Mouse (Mus musculus): Measurements from ENCODE around the gene Mmp8.
A peak's percentile ranks its signal among the peaks of the same experiment; 100 is the strongest.

The Mmp8 gene

DNA sequence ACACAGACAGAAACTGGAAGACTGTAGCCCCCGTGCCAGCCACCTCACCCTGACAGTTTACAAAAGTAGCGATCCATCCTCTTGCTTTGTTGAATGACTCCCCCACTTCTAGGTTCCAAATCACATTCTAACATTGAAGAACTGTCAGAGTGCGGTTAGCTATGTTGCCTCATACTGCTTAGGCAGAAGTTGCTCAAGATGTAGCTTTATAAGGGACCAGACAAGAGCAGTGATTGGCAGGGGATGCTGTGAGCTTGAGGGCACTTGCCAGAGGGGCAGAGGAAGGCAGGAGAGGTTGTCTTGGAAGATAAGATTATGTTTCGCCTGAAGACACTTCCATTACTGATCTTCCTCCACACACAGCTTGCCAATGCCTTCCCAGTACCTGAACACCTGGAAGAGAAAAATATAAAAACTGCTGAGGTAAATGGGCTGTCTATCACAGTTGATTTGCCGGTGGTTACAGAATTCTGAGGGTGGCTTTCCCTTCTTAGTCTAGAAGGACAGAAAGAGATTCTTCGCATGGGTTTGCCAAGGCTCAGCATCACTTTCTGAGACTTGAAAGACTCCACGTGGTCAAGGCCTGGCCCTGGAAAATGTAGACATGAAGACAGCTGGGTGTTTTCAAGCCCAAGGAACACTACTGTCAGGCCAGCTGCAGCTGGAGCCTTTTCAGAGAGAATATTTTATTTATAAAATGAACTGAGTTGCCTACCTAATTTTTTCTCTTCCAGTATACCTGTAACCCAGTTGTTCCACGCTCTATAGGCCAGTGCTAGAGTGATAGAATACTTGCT, at the start of gene Mmp8:
Gene Mmp8, plus strand, starts transcription at position 236 of the 797 bp plus-strand sequence.
- no peak for DNase-seq

DNA sequence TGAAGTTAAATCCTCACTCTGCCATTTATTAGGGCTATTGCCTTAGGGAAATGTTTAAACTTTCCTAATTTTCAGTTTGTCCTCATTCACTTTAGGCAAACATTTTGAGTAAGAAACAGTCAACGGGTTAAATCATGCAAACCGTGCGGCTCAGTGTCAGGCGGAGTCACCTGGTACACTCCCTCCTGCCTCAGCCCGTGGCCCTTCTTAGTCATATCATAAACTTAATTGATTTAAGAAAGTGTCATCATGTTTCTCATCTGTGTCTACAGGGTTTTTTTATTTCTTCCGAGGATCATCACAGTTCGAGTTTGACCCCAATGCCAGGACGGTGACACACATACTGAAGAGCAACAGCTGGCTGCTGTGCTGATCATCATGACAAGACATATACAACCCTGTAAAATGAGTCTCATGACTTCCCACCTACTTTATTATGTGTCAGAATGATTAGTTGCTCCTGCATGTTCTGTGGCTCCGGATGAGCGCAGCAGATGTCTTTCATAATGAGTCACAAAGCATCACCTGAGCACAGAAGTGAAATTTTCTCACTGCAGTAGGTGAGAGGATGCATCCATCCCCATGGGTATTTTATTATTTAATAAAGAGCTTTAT, 48.5 kb upstream of the Mmp8 start:
- DNase-seq, result no peak

DNA sequence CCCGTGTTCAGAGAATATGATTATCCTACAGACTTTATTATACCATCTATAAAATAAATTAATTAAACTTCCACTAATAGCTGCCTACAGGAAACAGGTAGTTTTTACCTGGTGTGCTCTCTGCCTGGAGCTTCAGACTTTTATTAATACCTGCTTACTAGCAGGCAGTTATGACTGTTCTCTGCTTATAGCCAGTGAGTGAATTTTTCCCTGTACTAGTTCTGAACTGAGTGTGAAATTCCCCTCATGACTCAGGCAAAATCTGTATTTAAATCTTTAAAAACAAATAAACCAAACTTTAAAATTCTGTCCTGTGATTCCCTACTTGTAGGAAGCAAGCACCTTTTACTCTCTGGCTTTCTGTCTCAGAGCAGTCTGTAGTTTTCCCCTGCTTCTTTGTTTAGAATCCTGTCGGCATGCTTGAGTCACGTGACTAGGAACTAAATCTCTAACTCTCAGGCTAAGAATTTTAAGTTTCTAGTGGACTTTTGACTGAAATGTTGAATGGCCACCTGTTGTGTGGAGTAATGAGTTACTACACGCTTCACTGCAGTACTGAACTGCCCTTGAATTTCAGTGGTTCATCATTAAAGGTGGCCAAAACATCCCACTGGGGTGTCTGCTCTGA, 40.2 kb upstream of the Mmp8 start:
- no peak for DNase-seq

DNA sequence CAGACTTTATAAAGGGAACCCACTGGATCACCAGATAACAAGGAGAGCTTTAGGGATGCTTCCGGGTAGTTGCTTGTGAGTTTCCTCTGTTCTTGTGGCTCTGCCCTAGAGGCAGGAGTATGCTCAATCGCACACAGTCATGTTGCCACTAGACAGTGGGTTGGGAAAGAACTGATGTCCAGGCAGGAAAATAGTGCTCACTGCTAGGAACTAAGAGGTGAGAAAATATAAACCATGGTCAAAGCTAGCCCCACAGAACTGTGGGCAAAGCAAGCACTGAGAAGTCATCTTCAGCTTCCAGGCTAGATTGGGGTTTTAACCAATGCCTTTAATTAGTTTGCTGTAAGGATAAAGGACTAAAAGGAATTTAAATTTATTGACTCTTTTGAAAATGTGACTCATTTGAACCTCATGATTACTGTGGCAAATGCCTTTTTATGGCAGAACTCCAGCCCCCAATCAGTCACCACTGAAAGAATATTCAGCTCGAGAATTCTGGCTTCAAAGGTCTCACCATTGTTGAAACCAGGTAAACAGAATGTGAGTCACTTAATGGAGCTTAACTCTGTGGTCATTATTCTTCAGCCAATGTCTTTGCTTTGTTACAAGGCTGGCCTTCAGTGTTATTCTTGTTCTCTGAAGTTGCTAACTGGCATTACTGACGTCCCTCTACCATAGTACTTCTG, 31.9 kb upstream of the Mmp8 start:
- DNase-seq, result no peak

DNA sequence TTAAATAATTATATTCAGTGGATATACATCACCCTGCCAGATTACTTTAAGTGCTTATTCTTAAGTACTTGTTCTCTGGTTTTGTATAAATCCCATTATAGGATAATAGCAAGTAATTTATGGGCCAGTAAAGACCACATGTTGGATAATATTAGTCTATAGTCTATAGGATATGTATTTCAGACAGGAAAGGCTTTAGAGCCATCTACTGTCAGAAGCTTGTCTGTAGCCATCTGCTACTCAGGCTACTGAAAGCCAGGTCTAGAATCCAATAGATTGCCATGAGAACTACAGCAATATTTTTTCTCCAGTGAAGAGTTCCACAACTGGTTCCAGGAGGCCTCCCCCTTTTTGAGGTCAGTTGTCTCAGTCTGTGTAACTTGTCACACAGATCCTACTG, 15.5 kb upstream of the Mmp8 start:
- no peak for DNase-seq

DNA sequence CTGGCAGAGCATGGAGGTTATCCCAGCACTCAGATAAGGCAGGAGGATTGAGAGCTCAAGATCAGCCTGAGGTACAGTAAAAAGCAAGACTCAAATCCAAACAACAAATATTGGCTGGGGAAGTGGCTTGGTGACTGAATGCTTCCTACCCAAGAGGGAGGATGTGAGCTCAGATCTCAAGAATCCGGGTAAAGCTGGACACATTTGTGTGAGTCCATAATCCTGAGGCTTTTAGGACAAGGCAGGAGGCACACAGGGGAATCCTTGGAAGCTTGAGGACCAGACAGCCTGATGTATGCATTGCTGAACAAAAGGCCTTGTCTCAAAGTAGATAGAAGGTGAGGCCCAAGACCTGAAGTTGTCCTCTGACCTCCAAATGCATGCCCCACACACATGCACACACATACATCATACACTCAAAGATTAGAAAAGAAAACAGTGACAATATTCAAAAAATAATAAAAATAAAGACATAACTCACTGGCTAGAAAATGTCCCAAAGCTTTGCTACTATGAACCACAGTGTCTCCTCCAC, 13.3 kb upstream of the Mmp8 start:
- no peak for DNase-seq

DNA sequence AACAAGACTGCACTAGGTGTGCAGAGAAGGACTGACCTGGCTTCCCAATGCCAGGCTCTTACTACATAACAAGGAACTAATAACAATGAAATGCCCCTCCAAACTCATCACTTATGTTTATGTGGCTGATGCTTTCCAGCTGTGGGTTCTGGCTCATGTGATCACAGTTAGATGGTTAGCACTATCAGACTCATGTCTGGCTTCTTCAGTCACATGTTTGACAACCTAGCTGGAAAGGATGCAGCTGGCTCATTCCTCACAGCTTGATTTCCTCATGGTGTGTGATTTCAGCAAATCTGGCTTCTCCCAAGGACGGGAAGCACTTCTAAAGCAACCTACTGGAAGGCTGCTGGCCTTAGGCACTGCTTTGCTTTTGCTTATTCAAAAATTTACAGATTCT, 12.8 kb upstream of the Mmp8 start:
- peak; percentile 13 for DNase-seq

DNA sequence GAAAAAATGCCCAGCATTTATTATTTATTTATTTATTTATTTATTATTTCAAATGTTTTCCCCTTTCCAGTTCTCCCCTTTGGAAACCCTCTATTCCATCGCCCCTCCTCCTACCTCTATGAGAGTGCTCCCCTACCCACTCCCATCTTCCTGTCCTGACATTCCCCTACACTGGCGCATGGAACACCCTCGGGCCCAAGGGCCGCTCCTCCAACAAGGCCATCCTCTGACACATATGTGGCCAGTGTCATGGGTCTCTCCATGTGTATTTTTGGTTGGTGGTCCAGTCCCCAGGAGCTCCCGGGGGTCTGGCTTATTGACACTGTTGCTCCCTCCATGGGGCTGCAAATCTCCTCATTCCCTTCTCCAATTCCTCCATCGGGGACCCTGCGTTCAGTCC, 12.3 kb upstream of the Mmp8 start:
- no peak for DNase-seq

DNA sequence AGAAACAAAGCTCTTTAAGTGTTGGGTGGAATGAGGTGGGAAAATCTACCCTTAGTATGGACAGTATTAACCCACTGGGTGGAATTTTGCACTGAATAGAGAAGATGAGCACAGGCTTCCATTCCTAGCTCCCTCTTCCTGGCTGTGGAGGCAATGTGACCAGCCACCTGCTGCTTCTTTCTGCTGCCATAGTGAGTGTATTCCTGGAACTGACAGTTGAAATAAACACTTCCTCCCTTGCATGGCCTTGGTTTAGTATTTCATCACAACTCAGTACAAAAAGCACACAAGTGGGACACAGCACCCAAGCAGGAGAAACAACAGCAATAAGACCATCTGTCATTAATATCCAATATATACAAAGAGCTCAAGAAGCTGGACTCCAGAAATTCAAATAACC, 6.3 kb upstream of the Mmp8 start:
- DNase-seq, result no peak

DNA sequence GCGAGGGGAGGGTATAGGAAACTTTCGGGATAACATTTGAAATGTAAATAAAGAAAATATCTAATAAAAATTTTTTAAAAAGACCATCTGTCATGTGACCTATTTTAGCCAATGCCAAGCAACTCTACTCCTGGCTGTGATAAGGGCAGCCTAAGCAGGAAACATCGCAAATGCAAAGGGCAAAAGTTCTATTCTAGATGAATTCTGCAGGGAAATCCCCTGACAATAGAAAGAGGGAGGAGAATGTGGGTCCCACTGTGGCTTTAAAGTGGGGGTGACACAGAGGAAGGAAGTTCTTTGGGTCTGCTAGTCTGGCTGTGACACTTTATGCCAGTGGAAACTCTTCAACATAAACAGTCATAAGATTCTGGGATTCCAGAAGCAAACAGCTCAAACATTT, 4.7 kb upstream of the Mmp8 start:
- DNase-seq, result no peak

DNA sequence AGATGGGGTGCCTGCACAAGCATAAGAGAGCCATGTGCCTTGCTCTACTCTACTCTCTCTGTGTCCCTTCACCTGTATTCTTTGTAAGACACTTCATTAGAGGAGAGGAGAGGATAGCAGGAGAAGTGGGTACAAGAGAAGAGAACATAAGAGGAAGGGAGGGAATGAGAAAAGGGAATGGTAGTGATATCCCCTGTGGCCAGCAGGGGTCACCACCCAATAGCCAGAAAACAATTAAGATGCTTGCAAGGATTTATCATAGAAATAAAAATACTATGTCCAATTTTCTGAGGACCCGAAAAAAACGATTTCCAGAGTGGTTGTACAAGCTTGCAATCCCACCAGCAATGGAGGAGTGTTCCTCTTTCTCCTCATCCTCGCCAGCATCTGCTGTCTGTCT, 3.9 kb upstream of the Mmp8 start:
- DNase-seq, result no peak

DNA sequence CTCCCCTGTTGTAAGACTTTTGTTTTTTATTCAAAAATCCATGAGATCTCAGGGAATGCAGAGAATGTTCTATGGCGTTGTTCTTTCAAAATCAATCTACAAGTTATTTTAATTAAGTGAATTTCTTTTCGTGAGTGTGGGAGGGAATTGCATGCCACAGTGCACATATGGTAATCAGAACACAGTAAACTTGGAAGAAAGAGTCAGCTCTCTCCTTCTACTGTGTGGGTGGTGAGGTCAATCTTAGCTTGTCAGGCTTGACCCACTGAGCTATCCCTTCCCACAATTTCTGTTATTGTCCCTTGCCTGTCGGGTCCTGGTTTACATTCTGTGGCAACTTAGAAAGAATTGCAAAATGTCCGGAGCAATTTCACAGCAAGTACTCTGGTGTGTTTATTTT, 1.8 kb downstream of the Mmp8 start:
- no peak for DNase-seq

DNA sequence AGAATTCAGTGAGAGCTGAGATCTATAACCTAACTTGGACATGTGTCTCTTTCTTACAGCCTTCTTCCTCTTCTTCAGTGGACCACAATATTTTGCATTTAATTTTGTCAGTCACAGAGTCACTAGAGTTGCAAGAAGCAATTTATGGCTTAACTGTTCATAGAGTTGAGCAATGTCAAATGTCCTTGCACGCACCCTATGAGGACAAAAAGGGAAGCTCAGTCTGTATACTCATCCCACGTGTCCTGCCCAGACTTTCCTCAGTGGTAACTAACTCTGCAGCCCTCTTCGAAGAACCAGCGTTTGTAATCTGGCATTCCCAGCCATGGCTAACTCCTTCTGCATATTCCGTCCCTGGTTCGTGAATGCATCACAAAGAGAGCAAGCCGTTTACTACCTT, 9.1 kb downstream of the Mmp8 start:
- DNase-seq, result no peak

DNA sequence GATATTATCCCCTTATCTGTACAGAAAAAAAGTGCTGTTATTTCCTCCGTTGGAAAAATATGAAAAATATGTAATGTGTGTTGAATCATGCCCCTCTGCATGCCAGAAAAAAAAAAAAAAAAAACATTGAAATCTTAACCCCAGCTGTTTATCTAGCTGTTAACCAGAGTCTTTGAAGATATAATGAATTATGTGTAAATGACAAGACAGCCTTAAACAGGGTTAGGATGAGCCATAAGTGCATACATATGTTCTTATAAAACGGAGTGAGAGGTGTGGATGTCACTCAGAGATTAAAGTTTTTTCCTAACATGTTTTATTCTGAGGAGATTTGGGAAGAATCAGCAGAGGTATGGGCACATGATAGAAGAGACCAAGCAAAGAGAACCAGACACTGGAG, 9.7 kb downstream of the Mmp8 start:
- DNase-seq, result no peak

DNA sequence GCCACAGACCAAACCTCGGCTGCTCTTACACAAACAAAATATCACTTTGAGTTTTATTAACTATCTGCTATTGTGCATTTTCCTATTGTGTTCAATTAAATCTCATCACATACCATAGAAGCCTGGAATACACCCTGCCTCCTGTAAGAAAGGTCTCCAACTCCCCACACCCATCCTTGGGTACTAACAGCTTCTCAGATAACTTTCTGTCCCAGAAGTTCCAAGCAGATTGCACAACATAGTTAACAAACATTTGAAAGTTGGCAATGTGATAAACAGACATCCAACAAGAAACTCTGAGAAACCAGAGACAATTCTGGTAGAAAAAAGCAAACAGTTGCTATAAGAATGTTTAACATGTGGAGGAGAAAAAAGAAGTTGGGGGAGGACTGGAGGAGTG, 12.2 kb downstream of the Mmp8 start:
- DNase-seq, result no peak

DNA sequence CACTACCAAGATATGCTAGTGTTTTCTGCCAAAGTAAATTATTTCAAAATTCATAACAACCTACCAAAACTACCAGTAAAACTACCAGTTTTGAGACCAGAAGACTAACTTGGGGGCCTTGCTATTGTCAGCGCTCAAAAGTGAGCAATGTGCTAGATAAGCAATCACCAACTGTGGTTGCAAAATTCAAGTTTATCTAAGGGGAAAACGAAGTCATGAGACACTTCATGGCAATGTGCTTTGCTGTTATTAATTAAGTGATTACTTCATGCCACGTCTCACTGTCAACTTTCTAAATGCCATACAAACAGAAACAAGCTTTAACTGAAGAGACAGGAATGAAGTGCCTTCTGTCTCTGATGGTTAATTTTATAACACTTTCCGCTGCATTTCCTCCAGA, 12.9 kb downstream of the Mmp8 start, which contains the start of gene Mmp27:
Gene Mmp27, plus strand, starts transcription at position 235 of the 400 bp plus-strand sequence.
- DNase-seq, result no peak

DNA sequence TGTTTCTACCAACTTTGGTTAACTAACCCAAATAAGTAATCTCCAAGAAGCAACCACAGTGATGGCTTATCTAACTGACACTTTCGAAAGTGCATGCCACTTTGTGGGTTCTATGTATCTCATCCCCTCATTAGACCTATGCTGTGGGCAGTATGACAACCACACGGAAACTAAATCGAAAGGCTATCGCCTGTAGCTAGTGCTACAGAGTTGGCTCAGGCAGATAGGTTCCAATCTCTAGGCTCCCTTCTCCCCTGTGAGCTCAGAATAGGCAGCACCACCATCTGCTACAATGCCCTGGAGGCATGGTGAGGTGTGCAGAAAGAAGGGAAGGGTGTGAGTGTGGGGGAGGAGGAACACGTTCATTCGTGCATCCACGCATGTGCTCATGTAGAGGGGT, 13.9 kb downstream of the Mmp8 start:
- no peak for DNase-seq

DNA sequence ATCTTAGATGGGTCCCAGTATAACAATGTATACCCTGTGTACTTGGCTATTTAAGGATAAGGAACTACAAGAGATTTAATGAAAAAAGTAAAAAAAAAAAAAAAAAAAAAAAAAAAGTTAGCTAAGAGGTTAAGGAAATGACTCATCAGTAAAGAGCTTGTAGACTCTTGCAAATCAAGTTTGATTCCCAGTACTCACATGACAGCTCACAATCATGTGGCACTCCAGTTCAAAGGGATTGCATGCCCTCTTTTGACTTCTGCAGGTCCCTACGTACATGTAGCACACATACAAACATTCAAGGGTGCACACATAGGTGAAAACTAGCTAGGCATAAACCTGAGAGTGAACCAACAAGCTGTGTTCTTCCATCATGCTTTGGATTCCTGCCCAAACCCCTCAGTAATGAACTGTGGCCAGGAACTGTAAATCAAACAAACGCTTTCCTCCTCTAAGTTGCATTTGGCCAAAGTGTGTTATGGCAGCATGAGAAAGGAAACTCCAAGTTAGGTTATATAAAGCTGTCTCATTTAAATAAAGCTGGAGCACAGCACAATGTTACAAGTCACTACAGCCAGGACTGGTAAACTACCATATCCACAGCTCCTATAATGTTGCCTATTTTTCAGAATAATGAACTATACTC, 14.5 kb downstream of the Mmp8 start:
- no peak for DNase-seq

DNA sequence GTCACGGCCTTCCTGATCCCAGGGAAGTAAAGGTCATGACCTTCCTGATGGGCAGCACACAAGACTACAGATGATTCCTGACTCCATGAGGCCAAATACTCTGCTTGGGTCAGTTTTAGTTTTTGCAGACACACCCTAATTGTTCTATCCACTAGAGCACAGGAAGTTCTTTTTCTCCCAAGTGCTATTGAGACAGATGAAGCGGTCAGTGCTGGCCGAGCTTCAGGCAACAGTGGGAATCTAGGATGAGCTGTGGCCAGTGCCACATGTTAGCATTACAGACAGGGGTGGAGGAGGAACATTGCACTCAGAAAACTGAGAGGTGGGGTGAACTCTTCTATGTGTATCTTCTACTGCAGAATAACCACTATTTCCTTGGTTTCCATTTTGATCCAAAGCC, 17.3 kb downstream of the Mmp8 start:
- no peak for DNase-seq

DNA sequence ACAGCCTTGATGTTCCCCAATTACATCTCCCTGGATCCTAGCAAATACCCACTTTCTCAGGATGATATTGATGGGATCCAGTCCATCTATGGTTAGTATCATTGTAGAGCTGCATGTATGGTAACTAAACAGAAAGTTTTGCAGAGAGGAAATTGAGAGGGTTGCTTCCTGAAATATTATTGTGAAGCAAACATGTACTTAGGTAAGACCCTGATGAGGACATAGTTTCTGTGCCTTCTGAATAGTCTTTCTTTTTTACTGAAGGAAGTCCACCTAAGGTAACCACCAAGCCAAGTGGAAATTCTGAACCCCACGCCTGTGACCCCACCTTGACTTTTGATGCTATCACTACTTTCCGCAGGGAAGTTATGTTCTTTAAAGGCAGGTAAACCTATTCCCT, 19.1 kb downstream of the Mmp8 start:
- DNase-seq, result no peak

DNA sequence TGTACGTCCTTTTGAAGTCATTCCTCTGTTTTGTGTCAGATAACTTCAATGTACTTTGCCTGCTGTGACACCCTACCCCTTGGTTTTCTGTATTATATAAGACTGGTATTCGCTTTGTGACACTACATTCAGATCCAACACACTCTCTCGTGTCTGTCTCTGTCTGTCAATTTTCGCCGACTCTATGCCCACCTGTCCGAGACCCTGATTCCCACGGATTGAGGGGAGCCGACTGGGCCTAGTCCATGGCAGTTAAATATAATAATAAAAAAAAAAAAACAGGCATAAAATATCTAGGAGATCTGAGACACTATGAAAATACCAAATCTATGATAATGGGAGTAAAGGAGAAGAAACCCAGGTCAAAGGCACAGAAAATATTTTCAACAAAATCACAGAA, 31.8 kb downstream of the Mmp8 start:
- DNase-seq, result no peak

DNA sequence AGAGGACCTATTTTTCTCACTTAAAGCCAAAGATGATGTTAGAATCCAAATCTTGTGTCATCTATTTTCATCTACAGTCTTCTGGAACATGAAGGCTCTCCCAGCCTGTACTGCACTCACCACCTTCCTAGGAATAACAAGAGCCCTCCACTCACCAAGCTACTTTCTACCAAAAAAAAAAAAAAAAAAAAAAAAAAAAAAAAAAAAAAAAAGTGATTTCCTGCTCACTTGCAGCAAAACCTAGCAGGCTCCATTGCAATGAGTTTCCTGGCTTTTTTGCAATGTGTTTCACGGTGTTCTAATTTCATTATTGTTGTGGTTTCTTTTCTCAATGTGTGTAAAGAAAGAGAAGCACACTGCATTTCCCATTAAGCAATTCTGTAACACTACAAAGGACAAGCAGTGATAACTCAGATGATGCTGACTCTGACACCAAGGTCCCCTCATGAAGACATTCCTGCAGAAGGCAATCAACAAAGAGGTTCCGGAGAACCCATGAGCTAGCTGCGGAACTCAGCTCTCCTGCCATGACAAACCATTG, 35.1 kb downstream of the Mmp8 start:
- DNase-seq, result no peak

Data from kidney, adult 11 months (tissue).